Mouse (Mus musculus) erythroblast, embryonic 14.5 days (primary cell): Measurements from ENCODE around the gene Kctd17. TPM values are rescaled to one million over a fixed set of nuclear protein-coding genes. Genes with fewer than 3 reads are reported as not detected.

Experiments used
- H3K27me3 ChIP-seq: 2 replicates; pipeline ENCODE4 v1.6.1; 2012; ENCODE audit warnings: inconsistent platforms; ENCODE audit not compliant: control insufficient read depth
- H3K36me3 ChIP-seq: 2 replicates; pipeline ENCODE4 v1.6.1; 2012; ENCODE audit warnings: mild to moderate bottlenecking, inconsistent platforms; ENCODE audit not compliant: control insufficient read depth
- H3K4me1 ChIP-seq: 2 replicates; pipeline ENCODE4 v1.6.1; 2012; ENCODE audit warnings: inconsistent platforms; ENCODE audit not compliant: control insufficient read depth
- H3K4me3 ChIP-seq: replicated peaks from 2 replicates; pipeline ENCODE3; 2012; ENCODE audit warnings: moderate library complexity, mild to moderate bottlenecking, inconsistent platforms
- H3K9me3 ChIP-seq: 2 replicates; pipeline ENCODE4 v1.6.1; 2012; ENCODE audit warnings: low read length, inconsistent platforms, mixed read lengths; ENCODE audit not compliant: control insufficient read depth
- GATA1 ChIP-seq: IDR thresholded peaks from 2 replicates; pipeline ENCODE4 v1.6.1; 2012; ENCODE audit warnings: low read length, inconsistent platforms, mixed read lengths
- TAL1 ChIP-seq: IDR thresholded peaks from 3 replicates; pipeline ENCODE4 v1.6.1; 2012; ENCODE audit warnings: low read length, inconsistent platforms, mixed read lengths
- polyA plus RNA-seq: library from polyadenylated mRNA; stranded (reverse); fragments of >175 nt; gene quantifications from 2 replicates; pipeline ENCODE4 v1.2.3, GENCODE M21; 2012

Kctd17 gene
- polyA plus RNA-seq, 1 experiment: 0.07 TPM

- H3K27me3 ChIP-seq: peaks cover 41% of the 10 kb centered on the region
- H3K9me3 ChIP-seq: no peaks in the 10 kb centered on the region
- TF ChIP-seq TAL1 (no peak), GATA1 (no peak)
- peaks cover 5% of the 10 kb centered on the region; the same call in 1 of the 2 replicates for H3K36me3 ChIP-seq
- H3K4me1 ChIP-seq: peaks cover 10% of the 10 kb centered on the region
- H3K4me3 ChIP-seq: no peak overlapping the region
Measured at GRCm38 (mm10) chr15:78438018-78438394, 9.6 kb downstream of the Kctd17 start.

GRCm38 (mm10) chr15:78438505-78438904 is 10.1 kb downstream of the Kctd17 start:
- H3K9me3 ChIP-seq: no peaks in the 10 kb centered on the region
- peaks cover 41% of the 10 kb centered on the region for H3K27me3 ChIP-seq
- peaks cover 5% of the 10 kb centered on the region; the same call in 1 of the 2 replicates for H3K36me3 ChIP-seq
- no peak overlapping the region for H3K4me3 ChIP-seq
- H3K4me1 ChIP-seq: peaks cover 10% of the 10 kb centered on the region
- TF ChIP-seq TAL1 (no peak), GATA1 (no peak)

- H3K27me3 ChIP-seq: peaks cover 39% of the 10 kb centered on the region
- H3K36me3 ChIP-seq: peaks cover 5% of the 10 kb centered on the region; the same call in 1 of the 2 replicates
- H3K4me1 ChIP-seq: peaks cover 10% of the 10 kb centered on the region
- H3K9me3 ChIP-seq: no peaks in the 10 kb centered on the region
- TF ChIP-seq TAL1 (no peak), GATA1 (no peak)
- no peak overlapping the region for H3K4me3 ChIP-seq
Measured at GRCm38 (mm10) chr15:78438973-78439372, 10.6 kb downstream of the Kctd17 start.

- H3K27me3 ChIP-seq: peaks cover 15% of the 10 kb centered on the region
- H3K36me3 ChIP-seq: peaks cover 5% of the 10 kb centered on the region; the same call in 1 of the 2 replicates
- TF ChIP-seq TAL1 (no peak), GATA1 (no peak)
- H3K4me1 ChIP-seq: peaks cover 9% of the 10 kb centered on the region
- H3K9me3 ChIP-seq: no peaks in the 10 kb centered on the region
- no peak overlapping the region for H3K4me3 ChIP-seq
Measured at GRCm38 (mm10) chr15:78442231-78442630, 13.9 kb downstream of the Kctd17 start.

GRCm38 (mm10) chr15:78443857-78444256 is 15.5 kb downstream of the Kctd17 start:
- Histone ChIP-seq H3K9me3 (no peaks in the 10 kb centered on the region), H3K27me3 (peaks cover 6% of the 10 kb centered on the region; the same call in 1 of the 2 replicates)

GRCm38 (mm10) chr15:78447121-78447520 is 18.8 kb downstream of the Kctd17 start:
- peaks cover 3% of the 10 kb centered on the region; the same call in 1 of the 2 replicates for H3K27me3 ChIP-seq
- TF ChIP-seq GATA1 (no peak), TAL1 (no peak)
- H3K36me3 ChIP-seq: peaks cover 6% of the 10 kb centered on the region; the same call in 1 of the 2 replicates
- H3K4me3 ChIP-seq: no peak overlapping the region
- peaks cover 40% of the 10 kb centered on the region for H3K4me1 ChIP-seq
- H3K9me3 ChIP-seq: no peaks in the 10 kb centered on the region

More at GRCm38 (mm10) chr15:78443857-78444256, 15.5 kb downstream of the Kctd17 start:
- Histone ChIP-seq H3K4me1 (peaks cover 13% of the 10 kb centered on the region), H3K4me3 (no peak overlapping the region), H3K36me3 (peaks cover 5% of the 10 kb centered on the region; the same call in 1 of the 2 replicates)
- TF ChIP-seq TAL1 (no peak), GATA1 (no peak)

- Histone ChIP-seq H3K36me3 (peaks cover 7% of the 10 kb centered on the region; the same call in 1 of the 2 replicates), H3K27me3 (no peaks in the 10 kb centered on the region), H3K4me1 (peaks cover 46% of the 10 kb centered on the region), H3K9me3 (no peaks in the 10 kb centered on the region), H3K4me3 (peak overlapping the region; percentile 65)
- TF ChIP-seq TAL1 (no peak), GATA1 (no peak)
Measured at GRCm38 (mm10) chr15:78447746-78448535, 19.6 kb downstream of the Kctd17 start.

- Histone ChIP-seq H3K4me3 (no peak overlapping the region), H3K4me1 (peaks cover 47% of the 10 kb centered on the region)
- TF ChIP-seq TAL1: no peak
- no peak for TF ChIP-seq GATA1
Measured at GRCm38 (mm10) chr15:78449131-78449530, 20.8 kb downstream of the Kctd17 start.

GRCm38 (mm10) chr15:78449694-78450418 is 21.5 kb downstream of the Kctd17 start:
- Histone ChIP-seq H3K4me3 (no peak overlapping the region), H3K4me1 (peaks cover 47% of the 10 kb centered on the region), H3K36me3 (peaks cover 7% of the 10 kb centered on the region; the same call in 1 of the 2 replicates), H3K9me3 (no peaks in the 10 kb centered on the region), H3K27me3 (no peaks in the 10 kb centered on the region)
- TF ChIP-seq TAL1 (no peak), GATA1 (no peak)

More at GRCm38 (mm10) chr15:78449131-78449530, 20.8 kb downstream of the Kctd17 start:
- H3K27me3 ChIP-seq: no peaks in the 10 kb centered on the region
- peaks cover 7% of the 10 kb centered on the region; the same call in 1 of the 2 replicates for H3K36me3 ChIP-seq
- H3K9me3 ChIP-seq: no peaks in the 10 kb centered on the region
